Mouse (Mus musculus) limb, embryonic 15.5 days (tissue): ENCODE measurements around the gene Pcgf1. TPM values are rescaled to one million over a fixed set of nuclear protein-coding genes. Genes with fewer than 3 reads are reported as not detected.
A peak's percentile ranks its signal among the peaks of the same experiment; 100 is the strongest.

Source experiments
- ATAC-seq: fragments of 200-750 bp; cut with Nextera tagmentation; 2 replicates; pipeline ENCODE4 v1.8.0; 2017; ENCODE audit warnings: low read depth, moderate TSS enrichment; ENCODE audit not compliant: insufficient number of reproducible peaks, low FRiP score, low TSS enrichment
- H3K27ac ChIP-seq: fragments of 300-500 bp; sonication (generic); 2 replicates; pipeline ENCODE4 v1.5.1; 2015; ENCODE audit warnings: moderate library complexity, mild to moderate bottlenecking, inconsistent platforms
- H3K27me3 ChIP-seq: fragments of 300-500 bp; sonication (generic); 2 replicates; pipeline ENCODE4 v1.6.1; 2015; ENCODE audit warnings: inconsistent platforms
- H3K36me3 ChIP-seq: fragments of 300-500 bp; sonication (generic); 2 replicates; pipeline ENCODE4 v1.6.1; 2015; ENCODE audit warnings: inconsistent platforms
- H3K4me1 ChIP-seq: fragments of 300-500 bp; sonication (generic); 2 replicates; pipeline ENCODE4 v1.6.1; 2015; ENCODE audit warnings: inconsistent platforms
- H3K4me2 ChIP-seq: fragments of 300-500 bp; sonication (generic); 2 replicates; pipeline ENCODE4 v1.6.1; 2015; ENCODE audit warnings: mild to moderate bottlenecking, inconsistent platforms
- H3K4me3 ChIP-seq: fragments of 300-500 bp; sonication (generic); 2 replicates; pipeline ENCODE4 v1.5.1; 2015; ENCODE audit warnings: mild to moderate bottlenecking, inconsistent platforms
- H3K9ac ChIP-seq: fragments of 300-500 bp; sonication (generic); 2 replicates; pipeline ENCODE4 v1.6.1; 2015; ENCODE audit warnings: inconsistent platforms
- H3K9me3 ChIP-seq: fragments of 300-500 bp; sonication (generic); 2 replicates; pipeline ENCODE4 v1.6.1; 2016; ENCODE audit warnings: inconsistent platforms
- WGBS: fragments of 180-500 bp; shearing (Covaris S2); methylation state at CpG from one replicate; pipeline ENCODE4 v1.1.7; 2015; 5-methylcytosine and 5-hydroxymethylcytosine counted together
- polyA plus RNA-seq: library from polyadenylated mRNA; unstranded; fragments of >200 nt; fragmentation: Nextera tagmentation; extraction: Ambion mirVana; gene quantifications from 2 replicates; pipeline ENCODE4 v1.2.1, GENCODE M21; 2015

The Pcgf1 gene
- polyA plus RNA-seq, 1 experiment from 2014 or later: 31.9 TPM

GRCm38 (mm10) chr6:83068221-83068620, 9.4 kb upstream of the Pcgf1 start:
- no peak overlapping the region for H3K4me3 ChIP-seq
- no peaks in the 10 kb centered on the region for H3K36me3 ChIP-seq
- H3K4me1 ChIP-seq: peaks cover 32% of the 10 kb centered on the region
- WGBS: 14% methylated on average over 8 of the region's 8 CpGs
- no peaks in the 10 kb centered on the region for H3K9me3 ChIP-seq
- H3K27ac ChIP-seq: no peak overlapping the region
- peaks cover 99% of the 10 kb centered on the region for H3K27me3 ChIP-seq
- H3K4me2 ChIP-seq: 0 out of 2 replicates have a peak overlapping the region, but pooled peaks have one; percentile 23
- no peak overlapping the region for H3K9ac ChIP-seq
- ATAC-seq: no peak

- Histone ChIP-seq H3K27ac (no peak overlapping the region), H3K9me3 (no peaks in the 10 kb centered on the region), H3K4me3 (peak overlapping the region; percentile 13), H3K4me2 (peak overlapping the region; percentile 23; the same call in 1 of the 2 replicates), H3K27me3 (peaks cover 99% of the 10 kb centered on the region), H3K9ac (no peak overlapping the region), H3K4me1 (peaks cover 32% of the 10 kb centered on the region), H3K36me3 (no peaks in the 10 kb centered on the region)
- 1% methylated on average over 77 of the region's 81 CpGs for WGBS
- ATAC-seq: no peak
These were observed 8.8 kb upstream of the Pcgf1 start for GRCm38 (mm10) chr6:83068706-83069487.

- Histone ChIP-seq H3K27me3 (peaks cover 99% of the 10 kb centered on the region), H3K27ac (no peak overlapping the region), H3K4me1 (peaks cover 32% of the 10 kb centered on the region), H3K9me3 (no peaks in the 10 kb centered on the region), H3K36me3 (no peaks in the 10 kb centered on the region), H3K4me3 (peak overlapping the region; percentile 25), H3K9ac (no peak overlapping the region), H3K4me2 (peak overlapping the region; percentile 36)
- under 1% methylated on average over 69 of the region's 69 CpGs for WGBS
- no peak for ATAC-seq
These were observed 8.0 kb upstream of the Pcgf1 start for GRCm38 (mm10) chr6:83069488-83070246.

GRCm38 (mm10) chr6:83070247-83070310, 7.6 kb upstream of the Pcgf1 start, which contains the start of gene Tlx2:
Gene Tlx2, minus strand, starts transcription at chr6:83070293.
- peak within 1 kb of the TSS; percentile 25 for H3K4me3 ChIP-seq
- under 1% methylated on average over 10 of the region's 10 CpGs for WGBS
- H3K27me3 ChIP-seq: peaks cover 99% of the 10 kb centered on the region
- no peak for ATAC-seq
- H3K27ac ChIP-seq: no peak within 1 kb of the TSS
- H3K36me3 ChIP-seq: no peaks in the 10 kb centered on the region
- no peak within 1 kb of the TSS for H3K9ac ChIP-seq
- H3K4me1 ChIP-seq: peaks cover 32% of the 10 kb centered on the region
- H3K4me2 ChIP-seq: peak within 1 kb of the TSS; percentile 36
- H3K9me3 ChIP-seq: no peaks in the 10 kb centered on the region

GRCm38 (mm10) chr6:83070311-83071219, 7.1 kb upstream of the Pcgf1 start:
- Histone ChIP-seq H3K36me3 (no peaks in the 10 kb centered on the region), H3K9me3 (no peaks in the 10 kb centered on the region), H3K4me2 (peak overlapping the region; percentile 36), H3K4me3 (peak overlapping the region; percentile 25), H3K9ac (no peak overlapping the region), H3K4me1 (peaks cover 32% of the 10 kb centered on the region), H3K27ac (no peak overlapping the region), H3K27me3 (peaks cover 99% of the 10 kb centered on the region)
- WGBS: 1% methylated on average over 57 of the region's 58 CpGs
- no peak for ATAC-seq

GRCm38 (mm10) chr6:83071220-83071619, 6.4 kb upstream of the Pcgf1 start:
- Histone ChIP-seq H3K4me2 (0 out of 2 replicates have a peak overlapping the region, but pooled peaks have one; percentile 0), H3K4me3 (peak overlapping the region; percentile 7; the same call in 1 of the 2 replicates), H3K36me3 (no peaks in the 10 kb centered on the region), H3K4me1 (peaks cover 32% of the 10 kb centered on the region), H3K27me3 (peaks cover 99% of the 10 kb centered on the region), H3K9ac (no peak overlapping the region), H3K9me3 (no peaks in the 10 kb centered on the region), H3K27ac (no peak overlapping the region)
- ATAC-seq: peak; percentile 42
- WGBS: under 1% methylated on average over 23 of the region's 24 CpGs

- H3K27me3 ChIP-seq: peaks cover 65% of the 10 kb centered on the region
- no peak overlapping the region for H3K4me2 ChIP-seq
These were observed 2.7 kb upstream of the Pcgf1 start for GRCm38 (mm10) chr6:83074979-83075378.

GRCm38 (mm10) chr6:83078324-83078858, 722 bp downstream of the Pcgf1 start:
- ATAC-seq: peak; percentile 90
- Histone ChIP-seq H3K4me2 (peak overlapping the region; percentile 96), H3K9me3 (no peaks in the 10 kb centered on the region), H3K27ac (peak overlapping the region; percentile 92), H3K36me3 (peaks cover 28% of the 10 kb centered on the region), H3K27me3 (peaks cover 42% of the 10 kb centered on the region), H3K4me3 (peak overlapping the region; percentile 74), H3K9ac (peak overlapping the region; percentile 71), H3K4me1 (peaks cover 16% of the 10 kb centered on the region)
- under 1% methylated on average over 46 of the region's 46 CpGs for WGBS

More at GRCm38 (mm10) chr6:83074979-83075378, 2.7 kb upstream of the Pcgf1 start:
- no peak for ATAC-seq
- no peaks in the 10 kb centered on the region for H3K9me3 ChIP-seq
- H3K9ac ChIP-seq: no peak overlapping the region
- peaks cover 32% of the 10 kb centered on the region for H3K4me1 ChIP-seq
- no peak overlapping the region for H3K27ac ChIP-seq
- 26% methylated on average over 2 of the region's 2 CpGs for WGBS
- H3K36me3 ChIP-seq: peaks cover 5% of the 10 kb centered on the region; the same call in 1 of the 2 replicates
- no peak overlapping the region for H3K4me3 ChIP-seq

- peaks cover 42% of the 10 kb centered on the region for H3K27me3 ChIP-seq
- no peak for ATAC-seq
- no peak overlapping the region for H3K4me2 ChIP-seq
- no peak overlapping the region for H3K27ac ChIP-seq
- H3K4me1 ChIP-seq: peaks cover 23% of the 10 kb centered on the region
- no peak overlapping the region for H3K9ac ChIP-seq
- no peak overlapping the region for H3K4me3 ChIP-seq
- peaks cover 28% of the 10 kb centered on the region for H3K36me3 ChIP-seq
- 93% methylated on average over 5 of the region's 5 CpGs for WGBS
- no peaks in the 10 kb centered on the region for H3K9me3 ChIP-seq
These were observed 2.5 kb downstream of the Pcgf1 start for GRCm38 (mm10) chr6:83080210-83080609.

GRCm38 (mm10) chr6:83083497-83083896, 5.8 kb downstream of the Pcgf1 start:
- Histone ChIP-seq H3K36me3 (peaks cover 28% of the 10 kb centered on the region), H3K27me3 (peaks cover 58% of the 10 kb centered on the region), H3K4me2 (no peak overlapping the region), H3K9ac (0 out of 2 replicates have a peak overlapping the region, but pooled peaks have one; percentile 4), H3K4me3 (no peak overlapping the region), H3K27ac (no peak overlapping the region), H3K4me1 (peaks cover 41% of the 10 kb centered on the region), H3K9me3 (no peaks in the 10 kb centered on the region)
- WGBS: 26% methylated on average over 5 of the region's 5 CpGs
- ATAC-seq: no peak

- H3K36me3 ChIP-seq: peaks cover 28% of the 10 kb centered on the region
- 6% methylated on average over 6 of the region's 6 CpGs for WGBS
- H3K27ac ChIP-seq: no peak overlapping the region
- H3K27me3 ChIP-seq: peaks cover 65% of the 10 kb centered on the region
- no peaks in the 10 kb centered on the region for H3K9me3 ChIP-seq
- H3K4me2 ChIP-seq: no peak overlapping the region
- H3K4me3 ChIP-seq: no peak overlapping the region
- peaks cover 33% of the 10 kb centered on the region for H3K4me1 ChIP-seq
- no peak for ATAC-seq
- H3K9ac ChIP-seq: no peak overlapping the region
These were observed 6.8 kb downstream of the Pcgf1 start for GRCm38 (mm10) chr6:83084477-83084876.
